Mouse (Mus musculus): ENCODE data around the gene Uba3. TPM values are rescaled to one million over a fixed set of nuclear protein-coding genes. Genes with fewer than 3 reads are reported as not detected.
A peak's percentile ranks its signal among the peaks of the same experiment; 100 is the strongest.

Uba3 gene
- polyA plus RNA-seq, 1 experiment from 2014 or later = 85.7 TPM

- Histone ChIP-seq H3K36me3 (ENCODE audit: control insufficient read depth, insufficient read depth, low read length) (no peaks in the 10 kb centered on the region), H3K4me3 (ENCODE audit: low read depth, low read length) (no peak overlapping the region), H3K4me2 (replicated peaks; ENCODE audit: low read depth, low read length) (no peak overlapping the region), H3K9ac (replicated peaks; ENCODE audit: low read depth, low read length) (no peak overlapping the region), H3K27ac (ENCODE audit: low read length) (no peak overlapping the region), H3K4me1 (ENCODE audit: control insufficient read depth, insufficient read depth, low read length) (peaks cover 13% of the 10 kb centered on the region; the same call in 1 of the 2 replicates), H3K27me3 (ENCODE audit: control insufficient read depth, insufficient read depth, low read length) (no peaks in the 10 kb centered on the region), H3K9me3 (ENCODE audit: control insufficient read depth, low read depth, low read length) (no peaks in the 10 kb centered on the region)
- WGBS = 83% methylated on average over 6 of the region's 6 CpGs
- no peak for ATAC-seq (ENCODE audit: insufficient number of reproducible peaks, insufficient read depth, low FRiP score, low read depth)
Observed at GRCm38 (mm10) chr6:97150156-97150555, 55.3 kb downstream of the Uba3 start.

GRCm38 (mm10) chr6:97149721-97150120, 55.7 kb downstream of the Uba3 start:
- Histone ChIP-seq H3K9ac (replicated peaks; ENCODE audit: low read depth, low read length) (no peak overlapping the region), H3K9me3 (ENCODE audit: control insufficient read depth, low read depth, low read length) (no peaks in the 10 kb centered on the region), H3K4me1 (ENCODE audit: control insufficient read depth, insufficient read depth, low read length) (peaks cover 13% of the 10 kb centered on the region; the same call in 1 of the 2 replicates), H3K27ac (ENCODE audit: low read length) (no peak overlapping the region), H3K36me3 (ENCODE audit: control insufficient read depth, insufficient read depth, low read length) (no peaks in the 10 kb centered on the region), H3K4me3 (ENCODE audit: low read depth, low read length) (no peak overlapping the region), H3K27me3 (ENCODE audit: control insufficient read depth, insufficient read depth, low read length) (no peaks in the 10 kb centered on the region), H3K4me2 (replicated peaks; ENCODE audit: low read depth, low read length) (no peak overlapping the region)
- 75% methylated on average over 2 of the region's 2 CpGs for WGBS
- ATAC-seq (ENCODE audit: insufficient number of reproducible peaks, insufficient read depth, low FRiP score, low read depth) = no peak

GRCm38 (mm10) chr6:97148383-97149251, 56.8 kb downstream of the Uba3 start, which contains the start of gene Eogt:
TSS of gene Eogt (minus strand) at chr6:97149182.
- Histone ChIP-seq H3K36me3 (ENCODE audit: control insufficient read depth, insufficient read depth, low read length) (no peaks in the 10 kb centered on the region), H3K4me3 (ENCODE audit: low read depth, low read length) (peak within 1 kb of the TSS; percentile 66), H3K9ac (replicated peaks; ENCODE audit: low read depth, low read length) (peak within 1 kb of the TSS; percentile 79), H3K4me2 (replicated peaks; ENCODE audit: low read depth, low read length) (peak within 1 kb of the TSS; percentile 100), H3K9me3 (ENCODE audit: control insufficient read depth, low read depth, low read length) (no peaks in the 10 kb centered on the region), H3K27me3 (ENCODE audit: control insufficient read depth, insufficient read depth, low read length) (no peaks in the 10 kb centered on the region), H3K27ac (ENCODE audit: low read length) (peak within 1 kb of the TSS; percentile 71; the same call in 1 of the 2 replicates), H3K4me1 (ENCODE audit: control insufficient read depth, insufficient read depth, low read length) (peaks cover 13% of the 10 kb centered on the region; the same call in 1 of the 2 replicates)
- under 1% methylated on average over 56 of the region's 56 CpGs for WGBS
- peak; percentile 73 for ATAC-seq (ENCODE audit: insufficient number of reproducible peaks, insufficient read depth, low FRiP score, low read depth)

- peak overlapping the region; percentile 71; the same call in 1 of the 2 replicates for H3K27ac ChIP-seq (ENCODE audit: low read length)
- H3K4me2 ChIP-seq (replicated peaks; ENCODE audit: low read depth, low read length) = peak overlapping the region; percentile 100
- H3K9me3 ChIP-seq (ENCODE audit: control insufficient read depth, low read depth, low read length) = no peaks in the 10 kb centered on the region
- ATAC-seq (ENCODE audit: insufficient number of reproducible peaks, insufficient read depth, low FRiP score, low read depth) = no peak
- H3K9ac ChIP-seq (replicated peaks; ENCODE audit: low read depth, low read length) = peak overlapping the region; percentile 79
- peaks cover 13% of the 10 kb centered on the region; the same call in 1 of the 2 replicates for H3K4me1 ChIP-seq (ENCODE audit: control insufficient read depth, insufficient read depth, low read length)
- peak overlapping the region; percentile 66 for H3K4me3 ChIP-seq (ENCODE audit: low read depth, low read length)
- H3K36me3 ChIP-seq (ENCODE audit: control insufficient read depth, insufficient read depth, low read length) = no peaks in the 10 kb centered on the region
- no peaks in the 10 kb centered on the region for H3K27me3 ChIP-seq (ENCODE audit: control insufficient read depth, insufficient read depth, low read length)
- 24% methylated on average over 18 of the region's 18 CpGs for WGBS
Observed at GRCm38 (mm10) chr6:97147755-97148382, 57.6 kb downstream of the Uba3 start.

GRCm38 (mm10) chr6:97145156-97145555, 60.3 kb downstream of the Uba3 start:
- Histone ChIP-seq H3K4me1 (ENCODE audit: control insufficient read depth, insufficient read depth, low read length) (peaks cover 13% of the 10 kb centered on the region; the same call in 1 of the 2 replicates), H3K4me3 (ENCODE audit: low read depth, low read length) (no peak overlapping the region), H3K9me3 (ENCODE audit: control insufficient read depth, low read depth, low read length) (no peaks in the 10 kb centered on the region), H3K27me3 (ENCODE audit: control insufficient read depth, insufficient read depth, low read length) (no peaks in the 10 kb centered on the region), H3K4me2 (replicated peaks; ENCODE audit: low read depth, low read length) (no peak overlapping the region), H3K36me3 (ENCODE audit: control insufficient read depth, insufficient read depth, low read length) (no peaks in the 10 kb centered on the region), H3K9ac (replicated peaks; ENCODE audit: low read depth, low read length) (no peak overlapping the region), H3K27ac (ENCODE audit: low read length) (no peak overlapping the region)
- 93% methylated on average over 7 of the region's 7 CpGs for WGBS
- ATAC-seq (ENCODE audit: insufficient number of reproducible peaks, insufficient read depth, low FRiP score, low read depth) = no peak

GRCm38 (mm10) chr6:97144359-97144758, 61.1 kb downstream of the Uba3 start:
- Histone ChIP-seq H3K36me3 (ENCODE audit: control insufficient read depth, insufficient read depth, low read length) (no peaks in the 10 kb centered on the region), H3K4me3 (ENCODE audit: low read depth, low read length) (no peak overlapping the region), H3K9me3 (ENCODE audit: control insufficient read depth, low read depth, low read length) (no peaks in the 10 kb centered on the region), H3K27ac (ENCODE audit: low read length) (no peak overlapping the region), H3K4me2 (replicated peaks; ENCODE audit: low read depth, low read length) (no peak overlapping the region), H3K9ac (replicated peaks; ENCODE audit: low read depth, low read length) (no peak overlapping the region), H3K27me3 (ENCODE audit: control insufficient read depth, insufficient read depth, low read length) (no peaks in the 10 kb centered on the region), H3K4me1 (ENCODE audit: control insufficient read depth, insufficient read depth, low read length) (peaks cover 12% of the 10 kb centered on the region; the same call in 1 of the 2 replicates)
- no peak for ATAC-seq (ENCODE audit: insufficient number of reproducible peaks, insufficient read depth, low FRiP score, low read depth)
- 30% methylated on average over 7 of the region's 7 CpGs for WGBS

GRCm38 (mm10) chr6:97142611-97143010, 62.8 kb downstream of the Uba3 start:
- Histone ChIP-seq H3K4me3 (ENCODE audit: low read depth, low read length) (no peak overlapping the region), H3K9ac (replicated peaks; ENCODE audit: low read depth, low read length) (no peak overlapping the region), H3K4me1 (ENCODE audit: control insufficient read depth, insufficient read depth, low read length) (peaks cover 4% of the 10 kb centered on the region; the same call in 1 of the 2 replicates), H3K4me2 (replicated peaks; ENCODE audit: low read depth, low read length) (no peak overlapping the region), H3K27me3 (ENCODE audit: control insufficient read depth, insufficient read depth, low read length) (no peaks in the 10 kb centered on the region), H3K9me3 (ENCODE audit: control insufficient read depth, low read depth, low read length) (no peaks in the 10 kb centered on the region), H3K27ac (ENCODE audit: low read length) (no peak overlapping the region), H3K36me3 (ENCODE audit: control insufficient read depth, insufficient read depth, low read length) (no peaks in the 10 kb centered on the region)
- no peak for ATAC-seq (ENCODE audit: insufficient number of reproducible peaks, insufficient read depth, low FRiP score, low read depth)
- WGBS = 60% methylated on average over 8 of the region's 8 CpGs

GRCm38 (mm10) chr6:97141811-97142210, 63.6 kb downstream of the Uba3 start:
- no peak overlapping the region for H3K4me3 ChIP-seq (ENCODE audit: low read depth, low read length)
- no peaks in the 10 kb centered on the region for H3K27me3 ChIP-seq (ENCODE audit: control insufficient read depth, insufficient read depth, low read length)
- no peak overlapping the region for H3K27ac ChIP-seq (ENCODE audit: low read length)
- no peak overlapping the region for H3K9ac ChIP-seq (replicated peaks; ENCODE audit: low read depth, low read length)
- whole genome bisulfite sequencing = 71% methylated on average over 7 of the region's 7 CpGs
- no peaks in the 10 kb centered on the region for H3K4me1 ChIP-seq (ENCODE audit: control insufficient read depth, insufficient read depth, low read length)
- no peak overlapping the region for H3K4me2 ChIP-seq (replicated peaks; ENCODE audit: low read depth, low read length)
- ATAC-seq (ENCODE audit: insufficient number of reproducible peaks, insufficient read depth, low FRiP score, low read depth) = no peak
- no peaks in the 10 kb centered on the region for H3K9me3 ChIP-seq (ENCODE audit: control insufficient read depth, low read depth, low read length)
- no peaks in the 10 kb centered on the region for H3K36me3 ChIP-seq (ENCODE audit: control insufficient read depth, insufficient read depth, low read length)

Data from stomach, embryonic 14.5 days (tissue).